Mouse (Mus musculus) kidney, adult 2 months (tissue): Measurements from ENCODE around the gene Plekhs1. TPM values are rescaled to one million over a fixed set of nuclear protein-coding genes. Genes with fewer than 3 reads are reported as not detected.

Experiments
- DNase-seq: peaks from one replicate; pipeline ENCODE4 v3.0.0; 2021
- H3K27ac ChIP-seq: fragments of 200-500 bp; 2 replicates; pipeline ENCODE4 v1.5.1; 2012; ENCODE audit warnings: low read depth, low read length, control low read depth, inconsistent platforms; ENCODE audit not compliant: insufficient read depth
- H3K27me3 ChIP-seq: fragments of 200-500 bp; replicated peaks from 2 replicates; pipeline ENCODE4 v1.6.1; 2012; ENCODE audit warnings: mild to moderate bottlenecking, moderate library complexity, low read length, inconsistent platforms; ENCODE audit not compliant: control insufficient read depth, insufficient read depth
- H3K36me3 ChIP-seq: fragments of 200-500 bp; 2 replicates; pipeline ENCODE4 v1.6.1; 2012; ENCODE audit warnings: mild to moderate bottlenecking, moderate library complexity, low read length, inconsistent platforms; ENCODE audit not compliant: control insufficient read depth, insufficient read depth
- H3K4me1 ChIP-seq: fragments of 200-500 bp; 2 replicates; pipeline ENCODE4 v1.6.1; 2011; ENCODE audit warnings: low read length; ENCODE audit not compliant: control insufficient read depth, insufficient read depth
- H3K4me3 ChIP-seq: fragments of 200-500 bp; 2 replicates; pipeline ENCODE4 v1.5.1; 2011; ENCODE audit warnings: mild to moderate bottlenecking, low read depth, low read length, control low read depth; ENCODE audit not compliant: insufficient read depth
- CTCF ChIP-seq: fragments of 200-500 bp; conservative IDR thresholded peaks from 2 replicates; pipeline ENCODE4 v1.5.1; 2011; ENCODE audit warnings: low read depth, mild to moderate bottlenecking, control low read depth, low read length, moderate library complexity, mixed read lengths; ENCODE audit not compliant: insufficient read depth, insufficient read length
- POLR2A ChIP-seq: fragments of 200-500 bp; IDR thresholded peaks from one replicate; pipeline ENCODE4 v1.6.1; 2011; ENCODE audit warnings: low read depth, low read length, control low read depth
- WGBS: fragments of 180-500 bp; shearing (Covaris S2); methylation state at CpG from one replicate; pipeline ENCODE4 v1.1.7; 2018; 5-methylcytosine and 5-hydroxymethylcytosine counted together
- polyA plus RNA-seq: library from polyadenylated mRNA; depleted of rRNA; stranded (reverse); fragments of >200 nt; gene quantifications from 2 replicates; pipeline ENCODE4 v1.2.3, GENCODE M21; 2012

Plekhs1 gene
- polyA plus RNA-seq, 1 experiment = 0.17 TPM

- H3K36me3 ChIP-seq = no peaks in the 10 kb centered on the region
- peaks cover 10% of the 10 kb centered on the region; the same call in 1 of the 2 replicates for H3K4me1 ChIP-seq
- no peaks in the 10 kb centered on the region for H3K27me3 ChIP-seq
- peak overlapping the region; percentile 51 for H3K4me3 ChIP-seq
- no peak for TF ChIP-seq CTCF
- TF ChIP-seq POLR2A = no peak
- WGBS = 50% methylated on average over 17 of the region's 17 CpGs
- peak; percentile 74 for DNase-seq
- H3K27ac ChIP-seq = peak overlapping the region; percentile 80
These were observed 36.6 kb upstream of the Plekhs1 start for GRCm38 (mm10) chr19:56424606-56425395.

GRCm38 (mm10) chr19:56425492-56425891 is 35.9 kb upstream of the Plekhs1 start:
- TF ChIP-seq CTCF = no peak
- no peak for TF ChIP-seq POLR2A
- peak overlapping the region; percentile 80 for H3K27ac ChIP-seq
- no peak overlapping the region for H3K4me3 ChIP-seq
- 57% methylated on average over 9 of the region's 9 CpGs for whole genome bisulfite sequencing
- peak; percentile 50 for DNase-seq
- H3K4me1 ChIP-seq = peaks cover 10% of the 10 kb centered on the region; the same call in 1 of the 2 replicates
- H3K36me3 ChIP-seq = no peaks in the 10 kb centered on the region
- H3K27me3 ChIP-seq = no peaks in the 10 kb centered on the region

- no peaks in the 10 kb centered on the region for H3K27me3 ChIP-seq
- DNase-seq = no peak
- H3K4me3 ChIP-seq = no peak overlapping the region
- WGBS = 70% methylated on average over 8 of the region's 8 CpGs
- H3K4me1 ChIP-seq = 0 out of 2 replicates have a peak, but pooled peaks cover under 1% of the 10 kb centered on the region
- TF ChIP-seq POLR2A (no peak), CTCF (no peak)
- H3K27ac ChIP-seq = no peak overlapping the region
- no peaks in the 10 kb centered on the region for H3K36me3 ChIP-seq
These were observed 31.1 kb upstream of the Plekhs1 start for GRCm38 (mm10) chr19:56430369-56430768.

GRCm38 (mm10) chr19:56432706-56433105 is 28.7 kb upstream of the Plekhs1 start:
- TF ChIP-seq POLR2A (no peak), CTCF (no peak)
- Histone ChIP-seq H3K4me1 (no peaks in the 10 kb centered on the region), H3K27me3 (no peaks in the 10 kb centered on the region), H3K27ac (no peak overlapping the region), H3K4me3 (no peak overlapping the region), H3K36me3 (no peaks in the 10 kb centered on the region)
- DNase-seq = no peak
- 66% methylated on average over 10 of the region's 10 CpGs for WGBS

- Histone ChIP-seq H3K4me3 (no peak overlapping the region), H3K4me1 (no peaks in the 10 kb centered on the region), H3K27ac (no peak overlapping the region), H3K27me3 (no peaks in the 10 kb centered on the region), H3K36me3 (no peaks in the 10 kb centered on the region)
- TF ChIP-seq POLR2A = no peak
- DNase-seq = no peak
- 90% methylated on average over 7 of the region's 7 CpGs for WGBS
These were observed 27.9 kb upstream of the Plekhs1 start for GRCm38 (mm10) chr19:56433581-56433980.

- no peaks in the 10 kb centered on the region for H3K27me3 ChIP-seq
- TF ChIP-seq CTCF = no peak
- no peak overlapping the region for H3K4me3 ChIP-seq
- no peak overlapping the region for H3K27ac ChIP-seq
- 74% methylated on average over 13 of the region's 13 CpGs for WGBS
- DNase-seq = peak; percentile 27
- H3K4me1 ChIP-seq = no peaks in the 10 kb centered on the region
- no peaks in the 10 kb centered on the region for H3K36me3 ChIP-seq
These were observed 25.1 kb upstream of the Plekhs1 start for GRCm38 (mm10) chr19:56436380-56436779.

GRCm38 (mm10) chr19:56438357-56439071 is 22.9 kb upstream of the Plekhs1 start:
- Histone ChIP-seq H3K27me3 (no peaks in the 10 kb centered on the region), H3K4me3 (no peak overlapping the region), H3K27ac (no peak overlapping the region), H3K36me3 (no peaks in the 10 kb centered on the region), H3K4me1 (no peaks in the 10 kb centered on the region)
- 66% methylated on average over 7 of the region's 7 CpGs for WGBS
- no peak for DNase-seq
- TF ChIP-seq POLR2A = no peak
